Comparison of ENCODE assay signal across 45 mouse cellular contexts in the genomic region with DNA sequence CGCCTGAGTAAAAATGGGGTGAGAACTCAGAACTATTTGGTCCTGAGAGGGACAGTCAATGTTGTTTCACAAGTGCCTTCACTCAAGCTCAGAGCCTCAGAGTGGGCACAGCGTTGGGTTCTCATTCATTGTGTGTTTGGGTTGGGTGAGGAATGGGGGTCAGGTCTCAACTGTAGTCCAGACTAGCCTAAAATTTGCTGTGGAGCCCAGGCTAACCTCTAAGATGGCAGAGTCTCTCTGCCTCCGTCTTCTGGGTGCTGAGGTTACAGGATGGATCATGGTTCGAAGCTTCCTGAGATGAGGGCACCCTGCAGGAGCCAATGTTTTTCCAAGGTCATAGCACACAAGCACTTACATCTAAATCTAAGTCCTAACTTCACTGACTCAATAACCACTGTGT. TPM values are rescaled to one million over a fixed set of nuclear protein-coding genes. Genes with fewer than 3 reads are reported as not detected.
"Had no signal": no experiment of that assay in that cellular context is flagged by ENCODE, and none has a peak within 500 bp of the region (broad histone marks: within the 10 kb centered on the region; RNA-seq: fewer than 3 reads in every experiment).

No protein-coding gene starts in this region.

- H3K27ac ChIP-seq: heart, embryonic 13.5 days; heart, embryonic 15.5 days; hindbrain, embryonic 12.5 days; hindbrain, embryonic 14.5 days; hindbrain, embryonic 15.5 days; hindbrain, postnatal 0 days; intestine, embryonic 15.5 days; kidney, embryonic 15.5 days; kidney, postnatal 0 days; layer of hippocampus, adult 2 months; left cerebral cortex, adult 2 months had no signal

- H3K9me3 ChIP-seq: heart, embryonic 12.5 days; heart, embryonic 13.5 days; heart, embryonic 15.5 days; hindbrain, embryonic 10.5 days; hindbrain, embryonic 12.5 days; hindbrain, embryonic 13.5 days; hindbrain, embryonic 15.5 days; intestine, embryonic 15.5 days; kidney, embryonic 15.5 days had no signal

- H3K27me3 ChIP-seq: heart, embryonic 12.5 days; heart, embryonic 13.5 days; heart, embryonic 15.5 days; hindbrain, embryonic 12.5 days; hindbrain, embryonic 15.5 days; intestine, embryonic 15.5 days; kidney, embryonic 15.5 days had no signal

- H3K9ac ChIP-seq: heart, embryonic 12.5 days; heart, embryonic 13.5 days; heart, embryonic 15.5 days; hindbrain, embryonic 12.5 days; hindbrain, embryonic 13.5 days; hindbrain, embryonic 14.5 days; hindbrain, embryonic 15.5 days; intestine, embryonic 15.5 days; kidney, embryonic 15.5 days had no signal

- H3K4me3 ChIP-seq: heart, embryonic 12.5 days; heart, embryonic 13.5 days; heart, embryonic 15.5 days; hindbrain, embryonic 10.5 days; hindbrain, embryonic 12.5 days; hindbrain, embryonic 13.5 days; hindbrain, embryonic 15.5 days; intestine, embryonic 15.5 days; kidney, embryonic 15.5 days; layer of hippocampus, adult 2 months; left cerebral cortex, adult 2 months had no signal

- H3K36me3 ChIP-seq: heart, embryonic 12.5 days; heart, embryonic 13.5 days; heart, embryonic 15.5 days; hindbrain, embryonic 10.5 days; hindbrain, embryonic 12.5 days; hindbrain, embryonic 13.5 days; hindbrain, embryonic 15.5 days; intestine, embryonic 15.5 days; kidney, embryonic 15.5 days had no signal

- ATAC-seq: hindbrain, embryonic 16.5 days; hindbrain, postnatal 0 days; inflammation-experienced regulatory T-cells, adult 6 months; intestine, embryonic 15.5 days; intestine, embryonic 16.5 days; intestine, postnatal 0 days had no signal

- H3K4me2 ChIP-seq: heart, embryonic 12.5 days; heart, embryonic 13.5 days; heart, embryonic 15.5 days; hindbrain, embryonic 12.5 days; hindbrain, embryonic 13.5 days; hindbrain, embryonic 14.5 days; hindbrain, embryonic 15.5 days; intestine, embryonic 15.5 days; kidney, embryonic 15.5 days had no signal

- DNase-seq: heart, postnatal 14 days; heart, postnatal 36 days; heart, postnatal 4 days; kidney, adult 11 months; kidney, adult 18-20 months; kidney, adult 2 months; kidney, adult 8-10 months; kidney, adult 9 months; kidney, postnatal 10 days; kidney, postnatal 14 days; kidney, postnatal 25 days; kidney, postnatal 36 days; kidney, postnatal 4 days; layer of hippocampus, adult 9-11 months; layer of hippocampus, postnatal 36 days had no signal

RNA-seq across cellular contexts. Expression of a gene that starts 37.4 kb away (rescaled TPM):
- total RNA-seq: hematopoietic stem cell, adult 5-6 weeks had no signal
- polyA plus RNA-seq: hindbrain, embryonic 11.5 days; inflammation-experienced regulatory T-cells, adult 6 months had no signal

RNA-seq across cellular contexts. Expression of a gene that starts 38.8 kb away (rescaled TPM):
- total RNA-seq: hematopoietic stem cell, adult 5-6 weeks; hindbrain, postnatal 0 days; layer of hippocampus, adult 18-20 months; layer of hippocampus, adult 2 months; layer of hippocampus, adult 8-10 months; layer of hippocampus, postnatal 10 days; layer of hippocampus, postnatal 14 days; layer of hippocampus, postnatal 25 days; layer of hippocampus, postnatal 36 days; left cerebral cortex, adult 18-20 months; left cerebral cortex, adult 2 months; left cerebral cortex, adult 8-10 months had no signal
- polyA plus RNA-seq: heart, embryonic 12.5 days; heart, embryonic 13.5 days; hindbrain, embryonic 10.5 days; hindbrain, embryonic 11.5 days; hindbrain, embryonic 12.5 days; hindbrain, embryonic 13.5 days; hindbrain, embryonic 14.5 days; hindbrain, embryonic 15.5 days; hindbrain, embryonic 16.5 days; hindbrain, postnatal 0 days; inflammation-experienced regulatory T-cells, adult 6 months; intestine, embryonic 14.5 days; intestine, embryonic 15.5 days; intestine, embryonic 16.5 days; intestine, postnatal 0 days; kidney, embryonic 14.5 days; kidney, embryonic 15.5 days; kidney, postnatal 0 days; large intestine, adult 2 months had no signal
